Mouse (Mus musculus) frontal cortex, postnatal 14 days (tissue): ENCODE data around the gene Cyp2c66.
"Not testable (repeated sequence)": the region's sequence is repeated elsewhere in the genome, so short reads cannot be mapped to it uniquely, and the experiment has no call there.

Experiments
- DNase-seq, 2 experiments: peaks; one replicate each; pipeline ENCODE4 v3.0.0; 2022; ENCODE audit warnings: low spot score in 2 of 2

The Cyp2c66 gene

GRCm38 (mm10) chr19:39113644-39114043 lies at the start of gene Cyp2c66:
Cyp2c66 (plus strand) TSS chr19:39113898.
- no peak for DNase-seq

GRCm38 (mm10) chr19:39098779-39099178 lies 14.9 kb upstream of the Cyp2c66 start:
- not testable (repeated sequence) for DNase-seq

- DNase-seq = not testable (repeated sequence)
Observed at GRCm38 (mm10) chr19:39156836-39157235, 43.1 kb downstream of the Cyp2c66 start.
